Mouse (Mus musculus) left cerebral cortex, postnatal 14 days (tissue): ENCODE results near the gene Rrp36. TPM values are rescaled to one million over a fixed set of nuclear protein-coding genes. Genes with fewer than 3 reads are reported as not detected.

Experiments
- DNase-seq, 2 experiments: peaks; one replicate each; pipeline ENCODE4 v3.0.0; 2021 to 2022; ENCODE audit warnings: low spot score in 2 of 2, mixed read lengths in 1 of 2
- intact Hi-C: fragments of 180-260 bp; cut with DNase I; formaldehyde crosslinking; loops from one replicate; pipeline ENCODE4 v1.15.1; 2025
- total RNA-seq, 2 experiments: library from RNA; stranded (reverse); gene quantifications; 2 replicates each; pipeline ENCODE4 v1.2.3; 2021

The Rrp36 gene
- total RNA-seq, 2 experiments from 2014 or later = 14.1 to 15.7 TPM

- intact Hi-C loops = no loop called here
Observed at GRCm38 (mm10) chr17:46651292-46651691, 22.9 kb downstream of the Rrp36 start.

GRCm38 (mm10) chr17:46650232-46651031 lies 23.7 kb downstream of the Rrp36 start, which contains the start of gene Cul7:
Cul7 (plus strand) TSS chr17:46650337.
- intact Hi-C loops = no loop called here
- peak; percentile 91 to 92 for DNase-seq

More at GRCm38 (mm10) chr17:46651292-46651691, 22.9 kb downstream of the Rrp36 start:
- DNase-seq = no peak

GRCm38 (mm10) chr17:46649811-46650210 lies 24.3 kb downstream of the Rrp36 start:
- intact Hi-C loops = loop anchor here (5.0 kb wide), 1 partner anchor 103 kb away; the partner anchor contains the start of gene Cul9
- no peak for DNase-seq

- no peak for DNase-seq
- intact Hi-C loops = loop anchor here (5.0 kb wide), 1 partner anchor 101 kb away; the partner anchor contains the start of gene Cul9
Observed at GRCm38 (mm10) chr17:46648436-46648835, 25.7 kb downstream of the Rrp36 start.

GRCm38 (mm10) chr17:46647279-46647678 lies 26.9 kb downstream of the Rrp36 start:
- intact Hi-C loops = loop anchor here (5.0 kb wide), 1 partner anchor 100 kb away; the partner anchor contains the start of gene Cul9
- DNase-seq = no peak

- no peak for DNase-seq
- intact Hi-C loops = loop anchor here (5.0 kb wide), 1 partner anchor 99 kb away; the partner anchor contains the start of gene Cul9
Observed at GRCm38 (mm10) chr17:46646322-46646662, 27.9 kb downstream of the Rrp36 start.

GRCm38 (mm10) chr17:46645561-46646321 lies 28.4 kb downstream of the Rrp36 start, which contains the start of the genes Klc4 and Mrpl2:
Klc4 (minus strand) TSS chr17:46646022.
Mrpl2 (plus strand) TSS chr17:46646229.
- intact Hi-C loops = loop anchor here (5.0 kb wide), 1 partner anchor 98 kb away; the partner anchor contains the start of gene Cul9
- peak; percentile 99 to 100 for DNase-seq

- intact Hi-C loops = loop anchor here (5.0 kb wide), 1 partner anchor 98 kb away; the partner anchor contains the start of gene Cul9
- DNase-seq = no peak
Observed at GRCm38 (mm10) chr17:46644916-46645475, 29.2 kb downstream of the Rrp36 start.

- no peak for DNase-seq
- intact Hi-C loops = no loop called here
Observed at GRCm38 (mm10) chr17:46644152-46644805, 29.9 kb downstream of the Rrp36 start.

- intact Hi-C loops = no loop called here
- no peak for DNase-seq
Observed at GRCm38 (mm10) chr17:46642060-46642459, 32.1 kb downstream of the Rrp36 start.

GRCm38 (mm10) chr17:46639929-46640328 lies 34.2 kb downstream of the Rrp36 start:
- no peak for DNase-seq
- intact Hi-C loops = loop anchor here (5.0 kb wide), 1 partner anchor 113 kb away; no protein-coding TSS in a partner anchor

- intact Hi-C loops = loop anchor here (5.0 kb wide), 1 partner anchor 110 kb away; no protein-coding TSS in a partner anchor
- peak; percentile 79 to 89 for DNase-seq
Observed at GRCm38 (mm10) chr17:46636831-46637523, 37.2 kb downstream of the Rrp36 start.

- intact Hi-C loops = loop anchor here (5.0 kb wide), 2 partner anchors 38 to 73 kb away; partner anchors contain the start of gene Srf
- no peak for DNase-seq
Observed at GRCm38 (mm10) chr17:46629685-46630441, 44.3 kb downstream of the Rrp36 start.

- intact Hi-C loops = loop anchor here (5.0 kb wide), 2 partner anchors 37 to 72 kb away; partner anchors contain the start of gene Srf
- DNase-seq = peak; percentile 63 to 82
Observed at GRCm38 (mm10) chr17:46628791-46629684, 45.1 kb downstream of the Rrp36 start, which contains the start of gene Ptk7. Ptk7 (minus strand) TSS chr17:46629504.

- no peak for DNase-seq
- intact Hi-C loops = loop anchor here (5.0 kb wide), 2 partner anchors 36 to 71 kb away; partner anchors contain the start of gene Srf
Observed at GRCm38 (mm10) chr17:46628471-46628790, 45.7 kb downstream of the Rrp36 start.

- no peak for DNase-seq
- intact Hi-C loops = loop anchor here (5.0 kb wide), 2 partner anchors 35 to 70 kb away; partner anchors contain the start of gene Srf
Observed at GRCm38 (mm10) chr17:46627409-46627808, 46.7 kb downstream of the Rrp36 start.
